Mouse (Mus musculus): Measurements from ENCODE around the gene Epn2.

DNA sequence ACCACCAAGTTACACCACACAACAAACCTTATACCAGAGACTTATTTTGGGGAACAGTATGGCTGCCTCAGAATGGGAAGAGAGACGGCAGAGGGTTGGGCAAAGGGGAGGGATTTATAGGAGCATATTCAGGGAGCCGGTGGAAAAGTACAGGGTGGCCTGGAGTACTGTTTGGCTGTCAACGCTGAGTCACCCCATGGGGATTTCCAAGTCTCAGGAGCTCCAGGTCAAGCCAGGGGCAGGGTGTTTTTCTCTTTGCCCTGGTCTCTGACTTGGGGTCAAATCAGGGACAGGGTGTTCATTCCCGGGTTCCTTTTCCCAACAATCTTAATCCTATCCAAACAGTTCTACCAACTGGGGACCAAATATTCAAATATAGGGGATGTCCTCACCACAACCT, 28.6 kb upstream of the Epn2 start:
- TF ChIP-seq GATA1 (IDR thresholded peaks at IDR 0.05; ENCODE audit: borderline replicate concordance, low read length) (no peak), FLI1 (IDR thresholded peaks at IDR 0.05; ENCODE audit: low read length) (no peak)

Measured in megakaryocyte, embryonic 14.5 days (primary cell).